25 mouse cellular contexts compared by ENCODE assay signal in the genomic region with DNA sequence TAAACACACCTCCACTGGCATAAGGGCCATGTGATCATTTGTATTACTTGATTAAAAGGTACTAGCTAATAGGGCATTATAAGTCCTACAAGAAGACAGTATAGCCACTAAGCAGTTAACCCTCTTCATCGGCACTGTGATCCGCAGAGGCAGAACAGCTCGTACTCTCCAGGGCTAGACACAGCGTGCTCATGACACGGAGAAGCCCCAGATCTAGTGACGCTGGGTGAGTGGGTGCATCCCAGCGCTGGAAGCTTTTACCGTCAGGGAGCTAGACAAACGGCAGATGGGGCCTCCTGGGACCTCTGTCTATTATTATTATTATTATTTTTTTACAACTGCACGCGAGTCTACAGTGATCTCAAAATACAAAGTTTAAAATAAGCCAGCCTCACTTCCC. TPM values are rescaled to one million over a fixed set of nuclear protein-coding genes. Genes with fewer than 3 reads are reported as not detected.
DNase-seq lines count a peak whose midpoint lies in the region; ATAC-seq lines count a peak whose summit lies in the region.
"Had no signal": no experiment of that assay in that cellular context is flagged by ENCODE, and none has a peak within 500 bp of the region (broad histone marks: within the 10 kb centered on the region; RNA-seq: fewer than 3 reads in every experiment).

No protein-coding gene starts in this region.

- peaks cover 9% of the 10 kb centered on the region for H3K4me1 ChIP-seq in kidney, embryonic 15.5 days
- H3K4me1 ChIP-seq in lung, embryonic 15.5 days, result peaks cover 18% of the 10 kb centered on the region
- peaks cover 2% of the 10 kb centered on the region; the same call in 1 of the 2 replicates for H3K4me1 ChIP-seq in stomach, embryonic 14.5 days (ENCODE audit: control insufficient read depth, insufficient read depth, low read length)

- no peak for ATAC-seq in kidney, embryonic 15.5 days (replicated peaks; ENCODE audit: low FRiP score)
- ATAC-seq in lung, embryonic 15.5 days (ENCODE audit: borderline replicate concordance, extremely low read depth, low FRiP score, low TSS enrichment), result no peak
- ATAC-seq in stomach, embryonic 14.5 days (ENCODE audit: insufficient number of reproducible peaks, insufficient read depth, low FRiP score, low read depth), result no peak
- ATAC-seq: activated CD4-positive, CD25-positive, alpha-beta regulatory T cell, adult 4 months; forebrain, postnatal 0 days; midbrain, embryonic 16.5 days had no signal

- no peak for DNase-seq in kidney, adult 9 months
- DNase-seq in lung, postnatal 4 days, result no peak
- peak; percentile 59 for DNase-seq in brain, adult 2 months (ENCODE audit: low read depth, low spot score)
- DNase-seq in embryo, embryonic 10.5 days (ENCODE audit: low spot score), result no peak
- no peak for DNase-seq in ovary, postnatal 36 days (ENCODE audit: low spot score)
- DNase-seq: adrenal gland, postnatal 10 days; cerebellum, adult 11 months; cerebellum, postnatal 10 days; forebrain, postnatal 0 days; gastrocnemius, adult 2 months; heart, postnatal 14 days; kidney, adult 11 months; retina, postnatal 1 day; thymus, adult 2 months had no signal

- no peak overlapping the region for H3K4me3 ChIP-seq in kidney, embryonic 15.5 days (replicated peaks)
- no peak overlapping the region for H3K4me3 ChIP-seq in lung, embryonic 15.5 days
- no peak overlapping the region for H3K4me3 ChIP-seq in stomach, embryonic 14.5 days (ENCODE audit: low read depth, low read length)
- H3K4me3 ChIP-seq: forebrain, embryonic 10.5 days; gastrocnemius, adult 2 months; heart, embryonic 12.5 days; hindbrain, embryonic 13.5 days; limb, embryonic 15.5 days; liver, embryonic 15.5 days had no signal

- peak overlapping the region; percentile 29 for H3K4me2 ChIP-seq in kidney, embryonic 15.5 days
- peak overlapping the region; percentile 33 for H3K4me2 ChIP-seq in lung, embryonic 15.5 days
- H3K4me2 ChIP-seq in stomach, embryonic 14.5 days (replicated peaks; ENCODE audit: low read depth, low read length), result peak overlapping the region; percentile 29
- H3K4me2 ChIP-seq: heart, embryonic 12.5 days; hindbrain, embryonic 13.5 days; limb, embryonic 15.5 days; liver, embryonic 15.5 days had no signal

- H3K27ac ChIP-seq in kidney, embryonic 15.5 days, result no peak overlapping the region
- no peak overlapping the region for H3K27ac ChIP-seq in lung, embryonic 15.5 days
- H3K27ac ChIP-seq in stomach, embryonic 14.5 days (ENCODE audit: low read length), result no peak overlapping the region
- H3K27ac ChIP-seq: forebrain, embryonic 10.5 days; gastrocnemius, adult 2 months; hindbrain, embryonic 13.5 days; limb, embryonic 15.5 days; liver, embryonic 15.5 days had no signal

- H3K9ac ChIP-seq in kidney, embryonic 15.5 days, result no peak overlapping the region
- H3K9ac ChIP-seq in lung, embryonic 15.5 days, result no peak overlapping the region
- no peak overlapping the region for H3K9ac ChIP-seq in stomach, embryonic 14.5 days (replicated peaks; ENCODE audit: low read depth, low read length)
- H3K9ac ChIP-seq: forebrain, postnatal 0 days; heart, embryonic 12.5 days; hindbrain, embryonic 13.5 days; limb, embryonic 15.5 days; liver, embryonic 15.5 days had no signal

- H3K36me3 ChIP-seq in kidney, embryonic 15.5 days, result no peaks in the 10 kb centered on the region
- no peaks in the 10 kb centered on the region for H3K36me3 ChIP-seq in lung, embryonic 15.5 days
- H3K36me3 ChIP-seq in stomach, embryonic 14.5 days (ENCODE audit: control insufficient read depth, insufficient read depth, low read length), result no peaks in the 10 kb centered on the region
- H3K36me3 ChIP-seq: forebrain, embryonic 10.5 days; G1E; heart, embryonic 12.5 days; hindbrain, embryonic 13.5 days; limb, embryonic 15.5 days; liver, embryonic 15.5 days had no signal

- no peaks in the 10 kb centered on the region for H3K9me3 ChIP-seq in kidney, embryonic 15.5 days (replicated peaks)
- H3K9me3 ChIP-seq in lung, embryonic 15.5 days, result no peaks in the 10 kb centered on the region
- no peaks in the 10 kb centered on the region for H3K9me3 ChIP-seq in stomach, embryonic 14.5 days (ENCODE audit: control insufficient read depth, low read depth, low read length)
- H3K9me3 ChIP-seq: forebrain, embryonic 10.5 days; G1E; heart, embryonic 12.5 days; hindbrain, embryonic 13.5 days; limb, embryonic 15.5 days; liver, embryonic 15.5 days had no signal

- peaks cover 6% of the 10 kb centered on the region for H3K27me3 ChIP-seq in kidney, embryonic 15.5 days
- H3K27me3 ChIP-seq in lung, embryonic 15.5 days, result peaks cover 4% of the 10 kb centered on the region; the same call in 1 of the 2 replicates
- H3K27me3 ChIP-seq in stomach, embryonic 14.5 days (ENCODE audit: control insufficient read depth, insufficient read depth, low read length), result no peaks in the 10 kb centered on the region
- H3K27me3 ChIP-seq: hindbrain, embryonic 13.5 days; limb, embryonic 15.5 days; liver, embryonic 15.5 days had no signal

- WGBS in kidney, embryonic 15.5 days, result 40% methylated on average over 11 of the region's 11 CpGs
- 40% methylated on average over 11 of the region's 11 CpGs for WGBS in lung, embryonic 15.5 days
- 50% methylated on average over 11 of the region's 11 CpGs for WGBS in stomach, embryonic 14.5 days

RNA-seq across cellular contexts. Expression of a gene that starts 9.1 kb away (rescaled TPM):
- 0.86 and 1.1 TPM in 2 replicates for polyA plus RNA-seq in kidney, embryonic 15.5 days (2015; fragmentation: Nextera tagmentation; extraction: Ambion mirVana)
- 1.8 and 1.9 TPM in 2 replicates for polyA plus RNA-seq in lung, embryonic 15.5 days (2015; fragmentation: Nextera tagmentation; extraction: Ambion mirVana)
- polyA plus RNA-seq in stomach, embryonic 14.5 days (2014; fragmentation: Nextera tagmentation; extraction: Ambion mirVana), result 1.9 and 2.2 TPM in 2 replicates
- polyA plus RNA-seq: G1E had no signal
